Mouse (Mus musculus) CH12.LX (cell line): ENCODE measurements at regions not wholly inside any gene's neighbourhood (a gene's known extent, or its start where the extent isn't known, plus 50 kb on each side); places are given as distances from the start of the nearest gene placed in this dataset.

Source experiments
- DNase-seq: peaks from one replicate; pipeline ENCODE4 v3.0.0-alpha.2; 2013; ENCODE audit errors: extremely low read depth
- H3K27ac ChIP-seq: 2 replicates; pipeline ENCODE4 v1.5.1; 2012; ENCODE audit warnings: low read depth, mild to moderate bottlenecking, control low read depth, moderate library complexity; ENCODE audit not compliant: insufficient read depth
- H3K27me3 ChIP-seq: replicated peaks from 2 replicates; pipeline ENCODE3; 2012; ENCODE audit warnings: inconsistent platforms
- H3K36me3 ChIP-seq, 2 experiments: replicated peaks in 1 of 2; 2 replicates each; pipeline versions ENCODE3 to v1.6.1; 2012; ENCODE audit warnings: inconsistent platforms in 1 of 2, low read length in 1 of 2, mild to moderate bottlenecking in 1 of 2, mixed read lengths in 1 of 2, moderate library complexity in 1 of 2; ENCODE audit not compliant: control insufficient read depth in 1 of 2, insufficient read depth in 1 of 2
- H3K4me1 ChIP-seq, 2 experiments: 2 replicates each; pipeline ENCODE4 v1.6.1; 2012; ENCODE audit warnings: inconsistent platforms in 1 of 2, moderate library complexity in 1 of 2; ENCODE audit not compliant: insufficient read depth in 2 of 2, control insufficient read depth in 1 of 2
- H3K4me2 ChIP-seq: 2 replicates; pipeline ENCODE4 v1.6.1; 2012; ENCODE audit warnings: low read depth, mild to moderate bottlenecking, control low read depth; ENCODE audit not compliant: poor library complexity, insufficient read depth, severe bottlenecking
- H3K4me3 ChIP-seq, 3 experiments: fragments of 150-350 bp in 1 of 3; sonication (generic) in 1 of 3; replicated peaks in 1 of 3; 2 replicates each; pipeline versions ENCODE3 to v1.5.1; 2011 to 2012; ENCODE audit warnings: low read depth in 2 of 3, low read length in 2 of 3, mild to moderate bottlenecking in 2 of 3, moderate library complexity in 2 of 3, control low read depth in 1 of 3, improper control_type of control experiment in 1 of 3, inconsistent platforms in 1 of 3, mixed read lengths in 1 of 3; ENCODE audit not compliant: poor library complexity in 1 of 3
- H3K79me2 ChIP-seq: replicated peaks from 2 replicates; pipeline ENCODE4 v1.6.1; 2012; ENCODE audit warnings: mild to moderate bottlenecking, moderate library complexity; ENCODE audit not compliant: control insufficient read depth, poor library complexity, insufficient read depth, severe bottlenecking; ENCODE audit errors: extremely low read depth
- H3K9ac ChIP-seq: 2 replicates; pipeline ENCODE4 v1.6.1; 2012; ENCODE audit warnings: low read depth, mild to moderate bottlenecking, control low read depth, moderate library complexity; ENCODE audit not compliant: insufficient read depth
- H3K9me3 ChIP-seq: replicated peaks from 2 replicates; pipeline ENCODE3; 2012; ENCODE audit warnings: low read length, inconsistent platforms, mixed read lengths
- BHLHE40 ChIP-seq: IDR thresholded peaks from 2 replicates; pipeline ENCODE4 v1.6.1; 2011; ENCODE audit warnings: mild to moderate bottlenecking, low read depth, low read length, improper control_type of control experiment
- CTCF ChIP-seq, 2 experiments: IDR thresholded peaks in 1 of 2; conservative IDR thresholded peaks in 1 of 2; 2 replicates each; pipeline ENCODE4 v1.5.1; 2011 to 2012; ENCODE audit warnings: low read depth in 2 of 2, low read length in 2 of 2, improper control_type of control experiment in 1 of 2, inconsistent platforms in 1 of 2, mild to moderate bottlenecking in 1 of 2, moderate library complexity in 1 of 2
- ELF1 ChIP-seq: IDR thresholded peaks from 2 replicates; pipeline ENCODE4 v1.6.1; 2014; ENCODE audit warnings: low read depth, mild to moderate bottlenecking, inconsistent platforms, low read length, improper control_type of control experiment
- EP300 ChIP-seq: IDR thresholded peaks from 2 replicates; pipeline ENCODE4 v1.6.1; 2011; ENCODE audit warnings: low read length, improper control_type of control experiment
- ETS1 ChIP-seq: conservative IDR thresholded peaks from 2 replicates; pipeline ENCODE4 v1.6.1; 2012; ENCODE audit warnings: low read depth, mild to moderate bottlenecking, inconsistent platforms, low read length, improper control_type of control experiment, moderate library complexity
- HCFC1 ChIP-seq: IDR thresholded peaks from 2 replicates; pipeline ENCODE4 v1.6.1; 2012; ENCODE audit warnings: low read depth, mild to moderate bottlenecking, inconsistent platforms, low read length, improper control_type of control experiment
- IRF4 ChIP-seq: IDR thresholded peaks from 2 replicates; pipeline ENCODE4 v1.6.1; 2014; ENCODE audit warnings: low read depth, mild to moderate bottlenecking, inconsistent platforms, low read length, improper control_type of control experiment
- JUN ChIP-seq: IDR thresholded peaks from 2 replicates; pipeline ENCODE4 v1.6.1; 2011; ENCODE audit warnings: low read depth, mild to moderate bottlenecking, low read length, improper control_type of control experiment, moderate library complexity; ENCODE audit not compliant: insufficient read depth
- JUND ChIP-seq: conservative IDR thresholded peaks from 2 replicates; pipeline ENCODE4 v1.6.1; 2011; ENCODE audit warnings: low read depth, low read length, improper control_type of control experiment
- KAT2A ChIP-seq: IDR thresholded peaks from 2 replicates; pipeline ENCODE4 v1.6.1; 2012; ENCODE audit warnings: low read length, improper control_type of control experiment, inconsistent platforms; ENCODE audit not compliant: insufficient replicate concordance
- MAX ChIP-seq: IDR thresholded peaks from 2 replicates; pipeline ENCODE4 v1.6.1; 2011; ENCODE audit warnings: low read length, improper control_type of control experiment
- MAZ ChIP-seq: IDR thresholded peaks from 2 replicates; pipeline ENCODE4 v1.6.1; 2012; ENCODE audit warnings: low read depth, mild to moderate bottlenecking, inconsistent platforms, low read length, improper control_type of control experiment, moderate library complexity
- MXI1 ChIP-seq: IDR thresholded peaks from 2 replicates; pipeline ENCODE4 v1.6.1; 2011; ENCODE audit warnings: mild to moderate bottlenecking, low read depth, low read length, improper control_type of control experiment
- PAX5 ChIP-seq: IDR thresholded peaks from 2 replicates; pipeline ENCODE4 v1.6.1; 2012; ENCODE audit warnings: low read length, inconsistent platforms, mixed read lengths
- POLR2A ChIP-seq: IDR thresholded peaks from 2 replicates; pipeline ENCODE4 v1.6.1; 2011; ENCODE audit warnings: low read depth, mild to moderate bottlenecking, improper control_type of control experiment, low read length
- POLR2AphosphoS2 ChIP-seq: IDR thresholded peaks from 2 replicates; pipeline ENCODE4 v1.6.1; 2011; ENCODE audit warnings: low read depth, low read length, improper control_type of control experiment
- RAD21 ChIP-seq: IDR thresholded peaks from 2 replicates; pipeline ENCODE4 v1.6.1; 2011; ENCODE audit warnings: low read depth, mild to moderate bottlenecking, low read length, improper control_type of control experiment, moderate library complexity
- RCOR1 ChIP-seq: conservative IDR thresholded peaks from 2 replicates; pipeline ENCODE4 v1.6.1; 2012; ENCODE audit warnings: low read depth, mild to moderate bottlenecking, inconsistent platforms, low read length, improper control_type of control experiment
- SMC3 ChIP-seq: IDR thresholded peaks from 2 replicates; pipeline ENCODE4 v1.6.1; 2011; ENCODE audit warnings: low read depth, low read length, improper control_type of control experiment
- TBP ChIP-seq: conservative IDR thresholded peaks from 2 replicates; pipeline ENCODE4 v1.6.1; 2011; ENCODE audit warnings: low read depth, low read length, improper control_type of control experiment
- TCF12 ChIP-seq: IDR thresholded peaks from 2 replicates; pipeline ENCODE4 v1.6.1; 2014; ENCODE audit warnings: low read depth, mild to moderate bottlenecking, inconsistent platforms, low read length, improper control_type of control experiment
- UBTF ChIP-seq: IDR thresholded peaks from 2 replicates; pipeline ENCODE4 v1.6.1; 2012; ENCODE audit warnings: low read depth, mild to moderate bottlenecking, inconsistent platforms, low read length, improper control_type of control experiment, moderate library complexity
- USF1 ChIP-seq: IDR thresholded peaks from 2 replicates; pipeline ENCODE4 v1.6.1; 2014; ENCODE audit warnings: low read depth, mild to moderate bottlenecking, inconsistent platforms, low read length, improper control_type of control experiment
- ZC3H11A ChIP-seq: IDR thresholded peaks from 2 replicates; pipeline ENCODE4 v1.6.1; 2012; ENCODE audit warnings: low read depth, mild to moderate bottlenecking, inconsistent platforms, low read length, improper control_type of control experiment
- ZKSCAN1 ChIP-seq: IDR thresholded peaks from 2 replicates; pipeline ENCODE4 v1.6.1; 2012; ENCODE audit warnings: low read depth, inconsistent platforms, low read length, improper control_type of control experiment, borderline replicate concordance
- ZMIZ1 ChIP-seq: IDR thresholded peaks from 2 replicates; pipeline ENCODE4 v1.6.1; 2012; ENCODE audit warnings: low read depth, mild to moderate bottlenecking, inconsistent platforms, low read length, improper control_type of control experiment
- ZNF384 ChIP-seq: IDR thresholded peaks from 2 replicates; pipeline ENCODE4 v1.6.1; 2012; ENCODE audit warnings: low read depth, low read length, improper control_type of control experiment, inconsistent platforms
- dilution Hi-C: fragments of 300-500 bp; cut with MboI; formaldehyde crosslinking; loops from 2 replicates; pipeline ENCODE4 v1.14.3; 2020; ENCODE audit warnings: low sequenced_read_pairs; ENCODE audit not compliant: extremely low pct_unique_long_range_greater_than_20kb, extremely low pct_ligation_motif_present
- in situ Hi-C: fragments of 300-500 bp; cut with MboI; formaldehyde crosslinking; loops from 3 replicates; pipeline ENCODE4 v1.14.3; 2019; ENCODE audit warnings: low sequenced_read_pairs, low pct_ligation_motif_present, low pct_unique_long_range_greater_than_20kb, mixed read lengths

- Histone ChIP-seq H3K9me3 (no peaks in the 10 kb centered on the region), H3K4me1 (no peaks in the 10 kb centered on the region), H3K27ac (no peak overlapping the region), H3K4me2 (no peak overlapping the region), H3K79me2 (no peaks in the 10 kb centered on the region), H3K27me3 (no peaks in the 10 kb centered on the region), H3K9ac (no peak overlapping the region), H3K36me3 (no peaks in the 10 kb centered on the region)
- DNase-seq = no peak
- dilution Hi-C loops = no loop called here
- in situ Hi-C loops = no loop called here
- TF ChIP-seq UBTF (no peak), ETS1 (no peak), RCOR1 (no peak), EP300 (no peak), JUN (no peak), ELF1 (no peak), SMC3 (no peak)
- TF ChIP-seq, all 38 proteins: peak for 0
- no peak overlapping the region for H3K4me3 ChIP-seq
These were observed 662.1 kb upstream of the Nrsn1 start for GRCm38 (mm10) chr13:25932365-25932764.

- dilution Hi-C loops = no loop called here
- in situ Hi-C loops = no loop called here
These were observed 655.4 kb upstream of the Nrsn1 start for GRCm38 (mm10) chr13:25925685-25926084.

GRCm38 (mm10) chr13:25899871-25900270 lies 629.6 kb upstream of the Nrsn1 start:
- H3K27ac ChIP-seq = no peak overlapping the region
- H3K27me3 ChIP-seq = no peaks in the 10 kb centered on the region
- H3K4me3 ChIP-seq = no peak overlapping the region
- H3K9me3 ChIP-seq = no peaks in the 10 kb centered on the region
- H3K79me2 ChIP-seq = no peaks in the 10 kb centered on the region
- H3K36me3 ChIP-seq = no peaks in the 10 kb centered on the region
- TF ChIP-seq RCOR1 (no peak), ETS1 (no peak), RAD21 (no peak), BHLHE40 (no peak), KAT2A (no peak), JUND (no peak), HCFC1 (no peak), TCF12 (no peak), MXI1 (no peak), ZNF384 (no peak), IRF4 (no peak), SMC3 (no peak), USF1 (no peak), UBTF (no peak)
- dilution Hi-C loops (no loop called here), in situ Hi-C loops (no loop called here)
- no peaks in the 10 kb centered on the region for H3K4me1 ChIP-seq
- no peak overlapping the region for H3K4me2 ChIP-seq
- DNase-seq = no peak
- no peak overlapping the region for H3K9ac ChIP-seq

More at GRCm38 (mm10) chr13:25925685-25926084, 655.4 kb upstream of the Nrsn1 start:
- H3K79me2 ChIP-seq = no peaks in the 10 kb centered on the region
- no peak for DNase-seq
- no peak overlapping the region for H3K27ac ChIP-seq
- H3K4me2 ChIP-seq = no peak overlapping the region
- no peaks in the 10 kb centered on the region for H3K27me3 ChIP-seq
- H3K4me1 ChIP-seq = no peaks in the 10 kb centered on the region
- H3K36me3 ChIP-seq = no peaks in the 10 kb centered on the region
- H3K4me3 ChIP-seq = no peak overlapping the region
- TF ChIP-seq POLR2A = no peak
- no peak for TF ChIP-seq BHLHE40
- no peak for TF ChIP-seq RAD21
- no peak for TF ChIP-seq ZKSCAN1
- TF ChIP-seq PAX5 = no peak
- TF ChIP-seq CTCF (conservative IDR thresholded peaks at IDR 0.05 in 1 of 2, IDR thresholded peaks at IDR 0.05 in 1 of 2; ENCODE audit: low read depth in 2 of 2, low read length in 2 of 2) = no peak
- no peak for TF ChIP-seq MAX
- no peak for TF ChIP-seq TCF12
- no peak for TF ChIP-seq POLR2AphosphoS2
- TF ChIP-seq MAZ = no peak
- TF ChIP-seq ZC3H11A = no peak
- no peak for TF ChIP-seq TBP
- TF ChIP-seq USF1 = no peak
- TF ChIP-seq KAT2A = no peak
- TF ChIP-seq ZNF384 = no peak
- no peak for TF ChIP-seq ZMIZ1
- TF ChIP-seq, all 38 proteins: peak for 0
- no peaks in the 10 kb centered on the region for H3K9me3 ChIP-seq
- no peak overlapping the region for H3K9ac ChIP-seq
